Mouse (Mus musculus): ENCODE data around the gene Cdh15. TPM values are rescaled to one million over a fixed set of nuclear protein-coding genes. Genes with fewer than 3 reads are reported as not detected.

Gene Cdh15
- 0.71 and 0.72 TPM in 2 replicates for polyA plus RNA-seq (2016; fragmentation: Nextera tagmentation; extraction: Ambion mirVana)

DNA sequence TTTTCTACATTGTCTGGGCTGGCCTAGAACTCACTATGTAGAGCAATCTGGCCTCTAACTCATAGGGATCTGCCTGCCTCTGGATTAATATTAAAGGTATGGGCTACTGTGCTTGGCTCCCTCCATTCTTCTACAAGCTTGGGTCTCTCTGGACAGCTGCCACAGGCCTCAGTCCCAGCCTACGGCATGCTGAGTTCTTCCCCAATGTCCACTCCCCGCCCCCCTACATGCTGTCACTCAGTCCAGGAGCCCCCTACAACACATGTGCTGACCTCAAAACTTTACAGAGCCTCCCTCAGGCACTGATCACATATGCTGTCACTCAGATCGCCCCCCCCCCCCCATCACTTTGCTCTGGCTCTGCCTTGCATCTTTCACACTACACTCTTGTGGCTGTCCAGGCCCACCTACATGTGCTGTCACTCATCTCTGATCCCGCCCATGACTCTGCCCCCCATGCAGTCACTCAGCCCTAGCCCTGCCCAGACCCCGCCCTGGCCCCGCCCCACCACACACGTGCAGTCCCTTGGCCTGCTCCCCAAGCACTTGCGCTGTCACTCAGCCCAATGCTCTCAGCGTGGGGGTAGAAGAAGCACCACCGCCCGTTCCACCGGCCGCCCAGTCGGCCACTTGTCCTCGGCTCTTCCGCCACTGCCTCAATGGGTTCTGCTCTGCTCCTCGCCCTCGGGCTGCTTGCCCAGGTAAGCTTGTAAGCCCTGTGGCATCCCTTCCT lies at the start of gene Cdh15:
Gene Cdh15 (plus strand): TSS at position 138 of the 733 bp plus-strand sequence.
- Histone ChIP-seq H3K4me3 (peak within 1 kb of the TSS; percentile 34), H3K4me1 (peaks cover 38% of the 10 kb centered on the region)

DNA sequence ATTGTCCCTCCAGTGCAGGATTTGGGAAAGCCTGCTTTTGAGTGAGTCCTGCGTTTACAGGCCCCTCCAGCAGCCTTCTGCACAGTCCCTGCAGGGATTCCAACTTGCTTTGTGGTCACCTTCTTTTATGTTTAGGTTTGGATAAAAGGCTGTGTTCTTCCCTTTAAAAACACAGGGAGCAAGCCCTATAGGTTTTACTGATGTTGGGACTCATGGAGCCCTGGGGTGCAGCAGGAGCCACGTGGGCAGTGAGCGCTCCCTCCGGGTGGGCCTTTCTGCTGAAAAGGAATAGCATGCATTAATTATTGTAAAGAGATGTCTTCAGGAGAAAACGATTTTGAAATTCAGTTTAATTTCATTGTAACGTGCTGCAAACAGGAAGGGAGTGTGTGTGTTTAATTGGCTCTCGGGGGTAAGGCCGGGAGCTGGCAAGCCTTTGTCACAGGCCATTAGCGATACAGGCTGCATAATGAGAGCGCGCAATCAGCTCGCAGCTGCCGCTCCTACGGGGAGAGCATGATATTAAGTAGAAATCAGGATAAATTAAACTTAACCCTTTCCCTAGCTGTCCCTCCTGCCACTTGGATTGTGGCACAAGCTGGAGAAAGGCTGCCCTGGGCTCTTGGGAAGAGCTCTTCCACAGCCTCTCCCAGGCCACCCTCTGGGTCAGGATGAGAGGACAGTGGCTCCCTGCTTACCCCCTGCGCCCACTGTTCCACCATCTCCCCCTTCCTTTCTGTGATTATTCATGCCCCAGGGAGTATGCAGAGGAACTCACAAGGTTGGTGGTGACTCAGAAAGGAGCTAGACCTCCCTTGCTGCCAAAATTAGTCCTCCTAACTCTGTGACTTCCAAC lies 43.6 kb upstream of the Cdh15 start:
- Histone ChIP-seq H3K9me3 (no peaks in the 10 kb centered on the region), H3K27me3 (ENCODE audit: poor library complexity, severe bottlenecking) (peaks cover 84% of the 10 kb centered on the region), H3K4me1 (peaks cover 50% of the 10 kb centered on the region), H3K27ac (peak overlapping the region; percentile 79), H3K4me3 (peak overlapping the region; percentile 23; the same call in 1 of the 2 replicates), H3K36me3 (replicated peaks) (peaks cover 9% of the 10 kb centered on the region; the same call in 1 of the 2 replicates)
- 8% methylated on average over 15 of the region's 15 CpGs for WGBS
- peak; percentile 71 for DNase-seq (ENCODE audit: extremely low spot score, low spot score)

More for the DNA sequence above, at the start of gene Cdh15:
- peak; percentile 61 for DNase-seq (ENCODE audit: extremely low spot score, low spot score)
- Histone ChIP-seq H3K9me3 (no peaks in the 10 kb centered on the region), H3K27ac (no peak within 1 kb of the TSS), H3K27me3 (ENCODE audit: poor library complexity, severe bottlenecking) (peaks cover 42% of the 10 kb centered on the region), H3K36me3 (replicated peaks) (no peaks in the 10 kb centered on the region)
- 12% methylated on average over 18 of the region's 18 CpGs for WGBS

DNA sequence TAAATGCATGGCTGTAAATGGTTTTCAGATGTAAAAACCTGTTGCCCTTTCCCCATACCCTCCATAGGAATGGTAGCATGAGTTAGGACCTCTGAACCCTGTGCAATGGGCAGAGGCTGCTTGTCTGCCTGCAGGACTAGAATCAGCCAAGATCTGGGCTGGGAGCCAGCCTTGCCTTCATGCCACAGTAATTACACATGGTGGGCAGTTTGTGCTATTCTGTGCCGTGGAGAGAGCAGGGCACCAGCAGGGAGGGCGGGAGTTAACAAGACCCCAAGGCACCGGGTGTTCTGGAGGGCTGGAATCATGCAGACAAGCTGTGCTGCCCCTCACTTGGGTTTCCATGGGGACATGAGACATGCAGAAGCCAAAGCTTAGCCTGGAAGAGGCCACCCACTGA lies 42.4 kb upstream of the Cdh15 start:
- WGBS: 49% methylated on average over 3 of the region's 3 CpGs
- Histone ChIP-seq H3K36me3 (replicated peaks) (peaks cover 9% of the 10 kb centered on the region; the same call in 1 of the 2 replicates), H3K27ac (0 out of 2 replicates have a peak overlapping the region, but pooled peaks have one; percentile 15), H3K9me3 (no peaks in the 10 kb centered on the region), H3K27me3 (ENCODE audit: poor library complexity, severe bottlenecking) (peaks cover 81% of the 10 kb centered on the region), H3K4me1 (peaks cover 50% of the 10 kb centered on the region), H3K4me3 (no peak overlapping the region)
- no peak for DNase-seq (ENCODE audit: extremely low spot score, low spot score)

DNA sequence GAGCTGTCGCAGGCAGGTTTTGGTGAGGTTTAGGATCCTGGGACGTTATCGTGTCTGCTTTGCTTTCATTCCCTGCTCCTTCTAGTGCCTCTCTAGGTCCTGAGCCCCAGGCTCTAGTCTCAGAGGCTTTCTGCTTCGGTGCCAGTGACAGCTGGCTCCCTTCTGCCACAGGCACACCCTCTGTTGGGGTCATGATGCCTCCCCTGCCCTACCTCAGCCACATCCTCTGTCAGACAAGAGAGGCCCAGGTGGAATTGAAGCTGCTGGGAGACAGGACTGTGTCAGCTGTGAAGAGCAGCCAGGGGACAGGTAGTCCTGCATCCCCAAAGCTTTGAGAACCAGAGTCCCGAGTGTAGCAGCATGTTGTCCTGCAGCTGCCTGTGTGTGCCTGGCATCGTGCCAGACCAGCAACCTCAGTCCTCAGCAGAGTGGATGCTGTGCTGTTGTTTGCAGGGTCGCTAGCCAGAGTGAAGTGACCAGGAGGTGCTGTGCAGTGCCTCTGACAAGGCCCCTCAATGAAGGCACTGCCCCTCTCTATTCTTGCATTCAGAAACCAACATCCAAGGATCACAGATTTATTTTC lies 40.7 kb upstream of the Cdh15 start:
- no peak overlapping the region for H3K27ac ChIP-seq
- H3K4me3 ChIP-seq: no peak overlapping the region
- WGBS: 81% methylated on average over 7 of the region's 7 CpGs
- no peaks in the 10 kb centered on the region for H3K9me3 ChIP-seq
- peaks cover 18% of the 10 kb centered on the region for H3K36me3 ChIP-seq (replicated peaks)
- peaks cover 86% of the 10 kb centered on the region for H3K27me3 ChIP-seq (ENCODE audit: poor library complexity, severe bottlenecking)
- DNase-seq (ENCODE audit: extremely low spot score, low spot score): no peak
- peaks cover 50% of the 10 kb centered on the region for H3K4me1 ChIP-seq

DNA sequence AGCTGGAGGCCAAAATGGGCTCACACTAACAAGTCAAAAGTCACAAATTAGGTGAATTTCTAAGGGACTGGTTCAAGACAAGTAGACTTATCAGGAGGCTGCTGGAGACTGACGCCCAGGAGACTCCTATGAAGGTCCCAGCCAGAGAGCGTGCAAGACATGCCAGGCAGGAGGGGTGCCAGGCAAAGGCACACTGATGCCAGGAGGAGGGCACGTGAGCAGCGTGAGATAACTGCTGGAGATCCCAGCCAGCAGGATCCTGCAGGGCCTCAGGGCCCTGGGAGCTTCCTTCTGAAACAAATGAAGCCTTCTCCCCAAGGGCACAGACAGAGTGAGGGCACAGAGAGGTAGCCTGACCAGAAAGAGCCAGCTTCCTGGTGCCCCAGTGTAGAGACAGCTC lies 39.9 kb upstream of the Cdh15 start:
- Histone ChIP-seq H3K27me3 (ENCODE audit: poor library complexity, severe bottlenecking) (peaks cover 86% of the 10 kb centered on the region), H3K36me3 (replicated peaks) (peaks cover 18% of the 10 kb centered on the region; the same call in 1 of the 2 replicates), H3K27ac (no peak overlapping the region), H3K4me1 (peaks cover 44% of the 10 kb centered on the region), H3K9me3 (no peaks in the 10 kb centered on the region), H3K4me3 (no peak overlapping the region)
- no peak for DNase-seq (ENCODE audit: extremely low spot score, low spot score)
- WGBS: 83% methylated on average over 4 of the region's 4 CpGs

DNA sequence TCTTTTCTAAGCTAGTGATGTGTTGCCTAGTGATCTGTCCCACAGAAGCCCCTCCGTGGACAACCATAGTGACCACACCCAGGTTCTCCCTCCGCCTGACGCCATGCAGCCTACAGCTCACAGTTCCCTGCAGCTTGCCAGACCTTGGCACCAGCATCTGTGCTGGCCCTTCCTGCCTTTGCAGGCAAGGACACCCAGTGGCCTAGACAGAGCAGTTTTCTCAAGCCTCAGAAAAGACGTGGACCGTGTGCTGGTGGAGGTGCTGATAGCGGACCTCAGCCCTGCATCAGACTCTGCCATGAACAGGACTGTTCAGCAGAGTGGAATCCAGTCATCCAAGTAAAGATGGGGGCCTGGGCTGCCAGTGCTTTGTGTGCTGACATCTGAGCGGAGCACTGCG lies 37.4 kb upstream of the Cdh15 start:
- Histone ChIP-seq H3K27ac (no peak overlapping the region), H3K9me3 (no peaks in the 10 kb centered on the region), H3K4me1 (peaks cover 44% of the 10 kb centered on the region), H3K27me3 (ENCODE audit: poor library complexity, severe bottlenecking) (peaks cover 86% of the 10 kb centered on the region), H3K4me3 (no peak overlapping the region), H3K36me3 (replicated peaks) (peaks cover 27% of the 10 kb centered on the region; the same call in 1 of the 2 replicates)
- no peak for DNase-seq (ENCODE audit: extremely low spot score, low spot score)
- WGBS: 81% methylated on average over 8 of the region's 8 CpGs

DNA sequence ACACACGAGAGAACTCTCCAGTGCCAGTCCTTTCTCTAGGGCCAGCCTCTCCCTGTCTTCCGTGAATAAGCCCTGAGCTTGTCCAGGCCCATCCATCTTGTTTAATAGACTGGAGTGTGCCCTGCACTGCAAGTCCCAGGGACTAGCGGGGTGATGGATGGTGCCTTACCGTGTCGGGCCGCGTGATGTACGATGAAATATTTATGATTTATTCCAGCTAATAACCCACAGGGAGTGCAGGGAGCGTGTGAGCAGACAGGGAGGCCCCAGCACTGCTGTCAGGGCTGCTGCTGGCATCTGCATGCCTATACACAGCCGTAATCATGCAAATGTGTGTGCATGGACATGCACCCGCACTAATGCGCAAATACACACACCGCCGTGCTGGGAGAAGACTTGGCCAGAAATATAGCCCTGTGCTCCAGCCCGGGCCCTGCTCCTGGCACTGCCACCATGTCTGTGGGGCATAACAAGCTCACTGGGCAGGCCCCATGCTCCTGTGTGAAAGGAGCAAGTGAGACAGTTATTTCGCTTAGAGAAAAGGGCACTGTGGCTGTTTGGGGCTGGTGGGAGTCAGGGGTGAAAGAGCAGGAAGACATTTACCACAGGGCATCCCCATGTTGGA lies 35.8 kb upstream of the Cdh15 start:
- H3K9me3 ChIP-seq: no peaks in the 10 kb centered on the region
- no peak overlapping the region for H3K4me3 ChIP-seq
- H3K36me3 ChIP-seq (replicated peaks): peaks cover 31% of the 10 kb centered on the region
- DNase-seq (ENCODE audit: extremely low spot score, low spot score): no peak
- 92% methylated on average over 16 of the region's 16 CpGs for WGBS
- H3K4me1 ChIP-seq: peaks cover 33% of the 10 kb centered on the region
- 0 out of 2 replicates have a peak overlapping the region, but pooled peaks have one; percentile 37 for H3K27ac ChIP-seq
- H3K27me3 ChIP-seq (ENCODE audit: poor library complexity, severe bottlenecking): peaks cover 86% of the 10 kb centered on the region

DNA sequence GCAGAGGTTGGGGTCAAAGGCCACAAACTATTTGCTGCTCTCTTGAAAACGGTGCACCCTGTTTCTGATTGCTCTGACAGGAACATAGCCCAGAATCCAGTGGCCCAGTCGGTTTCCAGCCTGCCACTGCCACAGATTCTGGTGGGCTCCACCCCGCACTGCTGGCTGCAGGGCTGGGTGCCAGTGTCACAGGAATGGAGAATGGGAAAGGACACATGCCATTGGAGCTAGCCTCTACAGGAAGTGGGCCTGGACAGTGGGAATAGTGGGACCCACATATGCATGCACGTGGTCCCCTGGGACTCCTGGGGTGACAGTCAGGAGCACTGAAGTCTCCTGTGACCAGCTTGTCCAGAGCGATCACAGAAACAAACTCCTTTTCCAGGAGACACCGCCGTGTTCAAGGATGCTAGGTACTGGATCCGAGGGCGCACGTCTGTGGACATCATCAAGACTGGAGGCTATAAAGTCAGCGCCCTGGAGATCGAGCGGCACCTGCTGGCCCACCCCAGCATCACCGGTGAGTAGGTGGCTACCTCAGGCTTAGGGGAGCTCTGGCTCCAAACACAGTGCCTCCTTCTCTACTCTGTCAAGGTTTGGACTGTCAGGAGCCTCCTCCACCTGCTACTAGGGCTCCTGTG lies 35.0 kb upstream of the Cdh15 start:
- peaks cover 36% of the 10 kb centered on the region for H3K4me1 ChIP-seq

DNA sequence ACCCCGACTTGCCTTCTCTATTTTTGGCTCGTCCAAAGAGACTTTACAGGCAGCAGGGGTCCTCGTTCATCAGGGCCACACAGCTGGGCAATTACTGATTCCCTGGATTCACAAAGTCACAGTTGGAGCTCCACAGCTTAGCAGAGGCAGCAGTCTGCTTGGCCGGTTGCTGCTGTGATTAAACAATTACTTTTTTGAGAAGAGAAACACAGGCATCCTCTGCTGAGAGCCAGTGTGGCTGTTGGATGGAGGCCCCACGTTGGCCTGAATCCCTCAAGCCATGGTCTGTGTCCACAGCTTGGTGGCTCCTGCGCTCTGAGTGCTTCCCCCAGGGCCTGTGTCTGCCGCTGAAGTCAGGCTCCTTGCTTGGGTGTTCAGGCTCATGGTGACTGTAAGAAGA lies 33.2 kb upstream of the Cdh15 start:
- DNase-seq (ENCODE audit: extremely low spot score, low spot score): peak; percentile 34
- Histone ChIP-seq H3K4me1 (peaks cover 47% of the 10 kb centered on the region), H3K9me3 (no peaks in the 10 kb centered on the region), H3K36me3 (replicated peaks) (peaks cover 37% of the 10 kb centered on the region), H3K27me3 (ENCODE audit: poor library complexity, severe bottlenecking) (peaks cover 73% of the 10 kb centered on the region), H3K27ac (peak overlapping the region; percentile 52), H3K4me3 (no peak overlapping the region)
- 11% methylated on average over 7 of the region's 7 CpGs for WGBS

More for the DNA sequence above, 35.0 kb upstream of the Cdh15 start:
- H3K36me3 ChIP-seq (replicated peaks): peaks cover 34% of the 10 kb centered on the region
- H3K27ac ChIP-seq: 0 out of 2 replicates have a peak overlapping the region, but pooled peaks have one; percentile 11
- no peaks in the 10 kb centered on the region for H3K9me3 ChIP-seq
- peaks cover 83% of the 10 kb centered on the region for H3K27me3 ChIP-seq (ENCODE audit: poor library complexity, severe bottlenecking)
- WGBS: 83% methylated on average over 14 of the region's 14 CpGs
- DNase-seq (ENCODE audit: extremely low spot score, low spot score): no peak
- H3K4me3 ChIP-seq: no peak overlapping the region

DNA sequence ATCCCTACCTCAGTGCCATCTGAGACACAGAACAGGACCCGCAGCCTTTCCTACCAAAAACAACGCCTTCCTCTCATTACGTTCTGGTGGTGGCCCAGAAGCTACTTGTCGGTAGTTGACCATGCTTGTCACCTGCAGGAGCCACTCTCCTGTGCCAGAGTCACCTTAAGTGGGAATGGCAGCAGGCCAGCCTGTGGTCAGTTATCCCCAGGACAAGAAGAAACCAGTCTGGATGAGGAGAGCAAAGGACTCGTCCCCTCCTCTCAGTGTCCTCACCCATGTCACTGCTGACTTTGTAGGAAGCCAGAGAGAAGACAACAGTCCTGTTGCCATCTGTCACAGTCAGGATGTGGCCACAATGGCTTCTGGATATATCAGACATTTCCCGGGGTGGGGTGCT lies 30.8 kb upstream of the Cdh15 start:
- WGBS: 87% methylated on average over 6 of the region's 6 CpGs
- no peak overlapping the region for H3K27ac ChIP-seq
- peaks cover 52% of the 10 kb centered on the region for H3K27me3 ChIP-seq (ENCODE audit: poor library complexity, severe bottlenecking)

DNA sequence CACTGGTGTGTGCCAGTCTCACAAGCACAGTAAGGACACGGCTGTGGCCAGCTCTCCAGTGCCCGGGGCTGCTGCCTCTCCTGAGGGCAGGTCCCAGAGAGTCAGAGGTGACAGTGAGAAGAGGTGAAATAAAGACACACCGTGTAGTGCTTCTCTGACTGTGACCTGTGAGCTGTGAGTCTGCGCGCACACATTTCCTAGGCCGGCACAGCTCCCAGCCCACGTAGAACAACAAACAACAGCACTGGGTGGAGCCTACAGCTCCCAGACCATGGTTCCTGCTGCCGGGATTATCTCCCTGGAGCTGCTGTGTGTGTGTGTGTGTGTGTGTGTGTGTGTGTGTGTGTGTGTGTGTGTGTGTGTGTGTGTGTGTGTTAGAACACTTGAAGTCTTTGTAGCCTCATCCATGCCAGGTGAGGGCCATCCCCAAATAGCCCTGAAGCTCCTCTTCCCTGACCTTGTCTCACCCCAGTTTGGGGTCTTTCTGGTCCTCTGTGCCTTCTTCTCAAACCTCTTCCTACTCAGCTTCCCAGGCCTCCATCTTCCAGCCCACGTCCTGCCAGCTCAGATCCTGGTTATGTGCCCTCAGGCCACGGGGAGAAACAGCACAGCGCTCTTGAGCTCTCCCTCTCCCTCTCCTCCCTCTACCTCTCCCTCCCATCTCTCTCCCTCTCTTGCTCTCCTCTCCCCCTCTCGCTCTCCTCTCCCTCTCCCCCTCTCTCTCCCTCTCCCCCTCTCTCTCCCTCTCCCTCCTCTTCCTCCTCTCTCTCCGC lies 29.9 kb upstream of the Cdh15 start:
- H3K4me3 ChIP-seq: no peak overlapping the region
- no peak for DNase-seq (ENCODE audit: extremely low spot score, low spot score)
- H3K9me3 ChIP-seq: no peaks in the 10 kb centered on the region
- H3K4me1 ChIP-seq: peaks cover 47% of the 10 kb centered on the region
- 41% methylated on average over 13 of the region's 13 CpGs for WGBS
- peaks cover 21% of the 10 kb centered on the region for H3K36me3 ChIP-seq (replicated peaks)
- H3K27me3 ChIP-seq (ENCODE audit: poor library complexity, severe bottlenecking): peaks cover 42% of the 10 kb centered on the region
- peak overlapping the region; percentile 46 for H3K27ac ChIP-seq

More for the DNA sequence above, 30.8 kb upstream of the Cdh15 start:
- Histone ChIP-seq H3K9me3 (no peaks in the 10 kb centered on the region), H3K4me3 (no peak overlapping the region), H3K4me1 (peaks cover 47% of the 10 kb centered on the region), H3K36me3 (replicated peaks) (peaks cover 28% of the 10 kb centered on the region)
- DNase-seq (ENCODE audit: extremely low spot score, low spot score): no peak

Data from forebrain, embryonic 10.5 days (tissue).